Mouse (Mus musculus) T-helper 17 cell (primary cell): ENCODE data around the gene Best1.

Experiments
- in situ Hi-C, 2 experiments: fragments of 300-600 bp; cut with MboI, MseI; formaldehyde crosslinking; loops; 1 replicate in 1 of 2; 2 replicates in 1 of 2; pipeline ENCODE4 v1.15.1; 2025; ENCODE audit warnings: high pct_unique_total_duplicates in 2 of 2

Best1 gene

DNA sequence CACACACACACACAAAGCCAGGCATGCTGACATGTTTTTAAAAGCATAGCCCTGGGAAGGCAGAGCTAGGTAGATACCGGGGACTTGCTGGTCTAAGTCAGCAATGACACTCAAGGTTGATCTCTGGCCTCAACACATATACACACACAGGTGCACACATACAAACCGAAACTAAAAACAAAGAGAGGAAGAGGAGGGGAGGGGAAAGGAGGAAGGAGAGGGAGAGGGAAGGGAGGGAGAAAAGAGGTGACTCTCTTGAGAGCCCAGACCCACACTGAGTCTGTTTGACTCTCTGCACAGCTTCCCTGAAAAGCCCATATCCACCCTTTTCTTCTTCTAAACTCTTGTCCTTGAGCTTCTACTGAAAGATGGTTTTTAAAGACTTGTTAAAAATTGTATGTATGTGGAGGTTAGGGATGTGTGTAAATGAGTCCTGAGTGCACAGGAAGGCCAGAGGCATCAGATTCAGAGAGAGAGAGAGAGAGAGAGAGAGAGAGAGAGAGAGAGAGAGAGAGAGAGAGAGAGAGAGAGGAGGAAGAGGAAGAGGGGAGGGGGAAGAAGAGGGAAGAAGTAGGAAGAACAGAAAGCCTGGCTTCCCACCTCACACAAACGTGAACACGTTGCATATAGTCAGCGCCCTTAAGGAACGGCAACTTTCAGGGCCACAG lies 63.1 kb downstream of the Best1 start:
- in situ Hi-C loops, result no loop called here

DNA sequence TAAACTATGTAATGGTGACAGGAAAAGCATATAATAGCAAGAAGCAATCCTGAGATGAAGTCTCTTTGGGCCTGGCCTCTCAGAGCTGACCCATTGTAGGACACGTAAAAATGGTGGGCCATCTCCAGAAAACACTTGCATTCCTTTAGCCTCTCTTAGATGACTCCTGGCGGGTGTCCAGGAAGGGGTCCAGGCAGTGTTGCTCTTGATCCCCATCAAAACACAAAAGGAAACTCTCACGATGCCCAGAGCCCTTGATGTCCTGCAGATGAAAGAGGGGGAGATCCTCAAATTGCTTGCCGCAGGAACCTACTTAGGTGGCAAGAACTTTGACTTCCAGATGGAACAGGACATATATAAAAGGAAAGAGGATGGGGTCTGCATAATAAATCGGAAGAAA lies 64.0 kb downstream of the Best1 start:
- in situ Hi-C loops, result no loop called here

- in situ Hi-C loops, result no loop called here
These were observed 64.9 kb downstream of the Best1 start for GRCm38 (mm10) chr19:9936579-9936978.
